Mouse (Mus musculus): ENCODE measurements around the gene Rasa2. TPM values are rescaled to one million over a fixed set of nuclear protein-coding genes. Genes with fewer than 3 reads are reported as not detected.
A peak's percentile ranks its signal among the peaks of the same experiment; 100 is the strongest.
"Not testable (repeated sequence)": the region's sequence is repeated elsewhere in the genome, so short reads cannot be mapped to it uniquely, and the experiment has no call there.

The Rasa2 gene
- total RNA-seq, 2 experiments from 2014 or later = 6.3 to 7.5 TPM

GRCm38 (mm10) chr9:96644002-96644401, 12.6 kb upstream of the Rasa2 start:
- ATAC-seq (replicated peaks; ENCODE audit: low FRiP score, poor library complexity, severe bottlenecking) = not testable (repeated sequence)

GRCm38 (mm10) chr9:96639451-96639850, 8.0 kb upstream of the Rasa2 start:
- no peak for ATAC-seq (replicated peaks; ENCODE audit: low FRiP score, poor library complexity, severe bottlenecking)

- ATAC-seq (replicated peaks; ENCODE audit: low FRiP score, poor library complexity, severe bottlenecking) = no peak
Observed at GRCm38 (mm10) chr9:96638508-96638907, 7.1 kb upstream of the Rasa2 start.

GRCm38 (mm10) chr9:96637157-96637548, 5.7 kb upstream of the Rasa2 start:
- ATAC-seq (replicated peaks; ENCODE audit: low FRiP score, poor library complexity, severe bottlenecking) = no peak

GRCm38 (mm10) chr9:96636423-96637156, 5.2 kb upstream of the Rasa2 start:
- no peak for ATAC-seq (replicated peaks; ENCODE audit: low FRiP score, poor library complexity, severe bottlenecking)

GRCm38 (mm10) chr9:96635899-96636298, 4.5 kb upstream of the Rasa2 start:
- ATAC-seq (replicated peaks; ENCODE audit: low FRiP score, poor library complexity, severe bottlenecking) = no peak

GRCm38 (mm10) chr9:96635176-96635575, 3.8 kb upstream of the Rasa2 start:
- ATAC-seq (replicated peaks; ENCODE audit: low FRiP score, poor library complexity, severe bottlenecking) = no peak

GRCm38 (mm10) chr9:96633771-96634170, 2.4 kb upstream of the Rasa2 start:
- no peak for ATAC-seq (replicated peaks; ENCODE audit: low FRiP score, poor library complexity, severe bottlenecking)

GRCm38 (mm10) chr9:96632756-96633155, 1.3 kb upstream of the Rasa2 start:
- no peak for ATAC-seq (replicated peaks; ENCODE audit: low FRiP score, poor library complexity, severe bottlenecking)

GRCm38 (mm10) chr9:96632073-96632690, 765 bp upstream of the Rasa2 start:
- ATAC-seq (replicated peaks; ENCODE audit: low FRiP score, poor library complexity, severe bottlenecking) = no peak

GRCm38 (mm10) chr9:96630571-96631388, 637 bp downstream of the Rasa2 start:
- peak; percentile 57; the same call in 1 of the 2 replicates for ATAC-seq (replicated peaks; ENCODE audit: low FRiP score, poor library complexity, severe bottlenecking)

- no peak for ATAC-seq (replicated peaks; ENCODE audit: low FRiP score, poor library complexity, severe bottlenecking)
Observed at GRCm38 (mm10) chr9:96629151-96629550, 2.3 kb downstream of the Rasa2 start.

GRCm38 (mm10) chr9:96627557-96628085, 3.8 kb downstream of the Rasa2 start:
- no peak for ATAC-seq (replicated peaks; ENCODE audit: low FRiP score, poor library complexity, severe bottlenecking)

GRCm38 (mm10) chr9:96627042-96627441, 4.4 kb downstream of the Rasa2 start:
- no peak for ATAC-seq (replicated peaks; ENCODE audit: low FRiP score, poor library complexity, severe bottlenecking)

GRCm38 (mm10) chr9:96618448-96619176, 12.8 kb downstream of the Rasa2 start:
- no peak for ATAC-seq (replicated peaks; ENCODE audit: low FRiP score, poor library complexity, severe bottlenecking)

- no peak for ATAC-seq (replicated peaks; ENCODE audit: low FRiP score, poor library complexity, severe bottlenecking)
Observed at GRCm38 (mm10) chr9:96612297-96612696, 19.1 kb downstream of the Rasa2 start.

- ATAC-seq (replicated peaks; ENCODE audit: low FRiP score, poor library complexity, severe bottlenecking) = no peak
Observed at GRCm38 (mm10) chr9:96611693-96612293, 19.6 kb downstream of the Rasa2 start.

GRCm38 (mm10) chr9:96610813-96611212, 20.6 kb downstream of the Rasa2 start:
- ATAC-seq (replicated peaks; ENCODE audit: low FRiP score, poor library complexity, severe bottlenecking) = no peak

GRCm38 (mm10) chr9:96603416-96603815, 28.0 kb downstream of the Rasa2 start:
- no peak for ATAC-seq (replicated peaks; ENCODE audit: low FRiP score, poor library complexity, severe bottlenecking)
